Mouse (Mus musculus) kidney, embryonic 15.5 days (tissue): ENCODE measurements around the gene Mlf1. TPM values are rescaled to one million over a fixed set of nuclear protein-coding genes. Genes with fewer than 3 reads are reported as not detected.

Experiments
- ATAC-seq: fragments of 200-750 bp; cut with Nextera tagmentation; replicated peaks from 2 replicates; pipeline ENCODE4 v1.8.0; 2017; ENCODE audit warnings: moderate TSS enrichment; ENCODE audit not compliant: low FRiP score
- H3K27ac ChIP-seq: fragments of 300-500 bp; sonication (generic); 2 replicates; pipeline ENCODE4 v1.5.1; 2015; ENCODE audit warnings: mild to moderate bottlenecking, inconsistent platforms
- H3K27me3 ChIP-seq: fragments of 300-500 bp; sonication (generic); 2 replicates; pipeline ENCODE4 v1.6.1; 2015; ENCODE audit warnings: inconsistent platforms
- H3K36me3 ChIP-seq: fragments of 300-500 bp; sonication (generic); 2 replicates; pipeline ENCODE4 v1.6.1; 2015; ENCODE audit warnings: inconsistent platforms
- H3K4me1 ChIP-seq: fragments of 300-500 bp; sonication (generic); 2 replicates; pipeline ENCODE4 v1.6.1; 2015; ENCODE audit warnings: inconsistent platforms
- H3K4me2 ChIP-seq: fragments of 300-500 bp; sonication (generic); 2 replicates; pipeline ENCODE4 v1.6.1; 2015; ENCODE audit warnings: moderate library complexity, mild to moderate bottlenecking, inconsistent platforms
- H3K4me3 ChIP-seq: fragments of 300-500 bp; sonication (generic); replicated peaks from 2 replicates; pipeline ENCODE4 v1.5.1; 2015; ENCODE audit warnings: mild to moderate bottlenecking, inconsistent platforms
- H3K9ac ChIP-seq: fragments of 300-500 bp; sonication (generic); 2 replicates; pipeline ENCODE4 v1.6.1; 2015; ENCODE audit warnings: mild to moderate bottlenecking, inconsistent platforms
- H3K9me3 ChIP-seq: fragments of 300-500 bp; sonication (generic); replicated peaks from 2 replicates; pipeline ENCODE4 v1.6.1; 2016; ENCODE audit warnings: inconsistent platforms
- WGBS: fragments of 180-500 bp; shearing (Covaris S2); methylation state at CpG from one replicate; pipeline ENCODE4 v1.1.7; 2015; ENCODE audit warnings: mixed read lengths; 5-methylcytosine and 5-hydroxymethylcytosine counted together
- polyA plus RNA-seq: library from polyadenylated mRNA; unstranded; fragments of >200 nt; fragmentation: Nextera tagmentation; extraction: Ambion mirVana; gene quantifications from 2 replicates; pipeline ENCODE4 v1.2.1, GENCODE M21; 2015

The Mlf1 gene
- polyA plus RNA-seq, result 11.2 and 14.6 TPM in 2 replicates

GRCm38 (mm10) chr3:67373872-67374271 is at the start of gene Mlf1:
Mlf1 (plus strand) TSS chr3:67374097.
- H3K9me3 ChIP-seq, result no peaks in the 10 kb centered on the region
- 0 out of 2 replicates have a peak within 1 kb of the TSS, but pooled peaks have one; percentile 43 for H3K9ac ChIP-seq
- H3K36me3 ChIP-seq, result no peaks in the 10 kb centered on the region
- H3K4me3 ChIP-seq, result peak within 1 kb of the TSS; percentile 56
- no peak within 1 kb of the TSS for H3K27ac ChIP-seq
- H3K4me1 ChIP-seq, result peaks cover 10% of the 10 kb centered on the region
- H3K27me3 ChIP-seq, result peaks cover 26% of the 10 kb centered on the region
- ATAC-seq, result peak; percentile 97
- H3K4me2 ChIP-seq, result peak within 1 kb of the TSS; percentile 91
- WGBS, result 0% methylated on average over 35 of the region's 35 CpGs

GRCm38 (mm10) chr3:67339558-67339957 is 34.3 kb upstream of the Mlf1 start:
- H3K36me3 ChIP-seq, result no peaks in the 10 kb centered on the region
- no peaks in the 10 kb centered on the region for H3K4me1 ChIP-seq
- H3K27me3 ChIP-seq, result no peaks in the 10 kb centered on the region
- no peak for ATAC-seq
- no peak overlapping the region for H3K4me3 ChIP-seq
- H3K9ac ChIP-seq, result no peak overlapping the region
- 68% methylated on average over 3 of the region's 3 CpGs for WGBS
- no peaks in the 10 kb centered on the region for H3K9me3 ChIP-seq
- no peak overlapping the region for H3K27ac ChIP-seq
- no peak overlapping the region for H3K4me2 ChIP-seq

GRCm38 (mm10) chr3:67340921-67341320 is 33.0 kb upstream of the Mlf1 start:
- Histone ChIP-seq H3K9me3 (no peaks in the 10 kb centered on the region), H3K27ac (no peak overlapping the region), H3K4me1 (no peaks in the 10 kb centered on the region), H3K36me3 (no peaks in the 10 kb centered on the region), H3K27me3 (no peaks in the 10 kb centered on the region), H3K9ac (no peak overlapping the region), H3K4me2 (no peak overlapping the region), H3K4me3 (no peak overlapping the region)
- WGBS, result 83% methylated on average over 7 of the region's 7 CpGs
- no peak for ATAC-seq

- H3K27ac ChIP-seq, result no peak overlapping the region
- no peaks in the 10 kb centered on the region for H3K27me3 ChIP-seq
- H3K9me3 ChIP-seq, result no peaks in the 10 kb centered on the region
- H3K9ac ChIP-seq, result no peak overlapping the region
- H3K4me2 ChIP-seq, result no peak overlapping the region
- 59% methylated on average over 5 of the region's 5 CpGs for WGBS
- no peaks in the 10 kb centered on the region for H3K36me3 ChIP-seq
- H3K4me1 ChIP-seq, result no peaks in the 10 kb centered on the region
- H3K4me3 ChIP-seq, result no peak overlapping the region
- no peak for ATAC-seq
Observed at GRCm38 (mm10) chr3:67343004-67343662, 30.8 kb upstream of the Mlf1 start.

- Histone ChIP-seq H3K4me1 (no peaks in the 10 kb centered on the region), H3K9me3 (no peaks in the 10 kb centered on the region), H3K9ac (no peak overlapping the region), H3K4me2 (no peak overlapping the region), H3K36me3 (no peaks in the 10 kb centered on the region), H3K27me3 (no peaks in the 10 kb centered on the region), H3K27ac (no peak overlapping the region), H3K4me3 (no peak overlapping the region)
- 4% methylated on average over 2 of the region's 2 CpGs for WGBS
- ATAC-seq, result no peak; the same call in 1 of the 2 replicates
Observed at GRCm38 (mm10) chr3:67344599-67344998, 29.3 kb upstream of the Mlf1 start.

- H3K9me3 ChIP-seq, result no peaks in the 10 kb centered on the region
- H3K4me3 ChIP-seq, result no peak overlapping the region
- 72% methylated on average over 2 of the region's 2 CpGs for WGBS
- H3K27ac ChIP-seq, result no peak overlapping the region
- ATAC-seq, result no peak
- H3K9ac ChIP-seq, result no peak overlapping the region
- no peaks in the 10 kb centered on the region for H3K4me1 ChIP-seq
- no peaks in the 10 kb centered on the region for H3K36me3 ChIP-seq
- H3K27me3 ChIP-seq, result no peaks in the 10 kb centered on the region
- no peak overlapping the region for H3K4me2 ChIP-seq
Observed at GRCm38 (mm10) chr3:67346674-67347073, 27.2 kb upstream of the Mlf1 start.

- Histone ChIP-seq H3K27me3 (no peaks in the 10 kb centered on the region), H3K9ac (no peak overlapping the region), H3K27ac (no peak overlapping the region), H3K4me2 (no peak overlapping the region), H3K36me3 (no peaks in the 10 kb centered on the region), H3K9me3 (no peaks in the 10 kb centered on the region), H3K4me1 (no peaks in the 10 kb centered on the region), H3K4me3 (no peak overlapping the region)
- 82% methylated on average over 12 of the region's 12 CpGs for WGBS
- no peak for ATAC-seq
Observed at GRCm38 (mm10) chr3:67351406-67352127, 22.3 kb upstream of the Mlf1 start.

- Histone ChIP-seq H3K4me1 (no peaks in the 10 kb centered on the region), H3K4me3 (no peak overlapping the region), H3K36me3 (peaks cover 1% of the 10 kb centered on the region; the same call in 1 of the 2 replicates), H3K9me3 (no peaks in the 10 kb centered on the region), H3K27me3 (no peaks in the 10 kb centered on the region), H3K9ac (no peak overlapping the region), H3K4me2 (no peak overlapping the region), H3K27ac (no peak overlapping the region)
- ATAC-seq, result peak; percentile 54
- 28% methylated on average over 4 of the region's 5 CpGs for WGBS
Observed at GRCm38 (mm10) chr3:67352128-67352762, 21.7 kb upstream of the Mlf1 start.

- WGBS, result 96% methylated on average over 3 of the region's 3 CpGs
- H3K27ac ChIP-seq, result no peak overlapping the region
- peaks cover 6% of the 10 kb centered on the region for H3K36me3 ChIP-seq
- ATAC-seq, result no peak
- no peak overlapping the region for H3K9ac ChIP-seq
- no peak overlapping the region for H3K4me3 ChIP-seq
- H3K27me3 ChIP-seq, result no peaks in the 10 kb centered on the region
- H3K9me3 ChIP-seq, result no peaks in the 10 kb centered on the region
- H3K4me1 ChIP-seq, result no peaks in the 10 kb centered on the region
- H3K4me2 ChIP-seq, result no peak overlapping the region
Observed at GRCm38 (mm10) chr3:67352763-67353149, 21.1 kb upstream of the Mlf1 start.

GRCm38 (mm10) chr3:67358376-67358775 is 15.5 kb upstream of the Mlf1 start:
- no peaks in the 10 kb centered on the region for H3K4me1 ChIP-seq
- H3K27me3 ChIP-seq, result no peaks in the 10 kb centered on the region
- H3K36me3 ChIP-seq, result peaks cover 9% of the 10 kb centered on the region
- H3K4me3 ChIP-seq, result no peak overlapping the region
- no peaks in the 10 kb centered on the region for H3K9me3 ChIP-seq
- WGBS, result 68% methylated on average over 7 of the region's 7 CpGs
- H3K27ac ChIP-seq, result no peak overlapping the region
- no peak for ATAC-seq
- H3K4me2 ChIP-seq, result no peak overlapping the region
- H3K9ac ChIP-seq, result no peak overlapping the region

GRCm38 (mm10) chr3:67366087-67366892 is 7.6 kb upstream of the Mlf1 start:
- WGBS, result 79% methylated on average over 4 of the region's 4 CpGs

More at GRCm38 (mm10) chr3:67366087-67366892, 7.6 kb upstream of the Mlf1 start:
- H3K4me3 ChIP-seq, result no peak overlapping the region
- H3K36me3 ChIP-seq, result no peaks in the 10 kb centered on the region
- no peak for ATAC-seq
- no peaks in the 10 kb centered on the region for H3K9me3 ChIP-seq
- H3K9ac ChIP-seq, result no peak overlapping the region
- H3K4me1 ChIP-seq, result no peaks in the 10 kb centered on the region
- no peak overlapping the region for H3K4me2 ChIP-seq
- no peak overlapping the region for H3K27ac ChIP-seq
- peaks cover 5% of the 10 kb centered on the region; the same call in 1 of the 2 replicates for H3K27me3 ChIP-seq
